Mouse (Mus musculus): ENCODE results near the gene C030005K15Rik. TPM values are rescaled to one million over a fixed set of nuclear protein-coding genes. Genes with fewer than 3 reads are reported as not detected.
A peak's percentile ranks its signal among the peaks of the same experiment; 100 is the strongest.
"Not testable (repeated sequence)": the region's sequence is repeated elsewhere in the genome, so short reads cannot be mapped to it uniquely, and the experiment has no call there.

Gene C030005K15Rik
- not detected in 2 replicates for polyA plus RNA-seq (2012; rRNA removed)

DNA sequence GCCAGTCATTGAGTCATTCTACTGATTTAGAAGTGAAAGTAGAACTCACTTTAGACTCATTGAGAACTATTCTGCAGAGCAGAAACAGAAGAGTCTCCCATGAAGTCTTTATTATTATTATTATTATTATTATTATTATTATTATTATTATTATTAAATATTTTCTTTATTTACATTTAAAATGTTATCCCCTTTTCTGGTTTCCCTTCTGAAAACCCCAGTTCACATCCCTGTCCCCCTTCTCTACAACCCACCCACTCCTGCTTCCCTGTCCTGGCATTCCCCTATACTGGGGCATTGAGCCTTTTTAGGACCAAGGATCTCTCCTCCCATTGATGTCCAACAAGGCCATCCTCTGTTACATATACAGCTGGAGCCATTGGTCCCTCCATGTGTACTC is at the start of gene C030005K15Rik:
TSS of gene C030005K15Rik (minus strand) at position 101 of the 400 bp plus-strand sequence.
- not testable (repeated sequence) for H3K4me1 ChIP-seq (ENCODE audit: control insufficient read depth, insufficient read depth, low read length); H3K4me3 ChIP-seq (replicated peaks; ENCODE audit: insufficient read depth, low read depth, low read length); H3K27ac ChIP-seq (ENCODE audit: insufficient read depth, low read length)

DNA sequence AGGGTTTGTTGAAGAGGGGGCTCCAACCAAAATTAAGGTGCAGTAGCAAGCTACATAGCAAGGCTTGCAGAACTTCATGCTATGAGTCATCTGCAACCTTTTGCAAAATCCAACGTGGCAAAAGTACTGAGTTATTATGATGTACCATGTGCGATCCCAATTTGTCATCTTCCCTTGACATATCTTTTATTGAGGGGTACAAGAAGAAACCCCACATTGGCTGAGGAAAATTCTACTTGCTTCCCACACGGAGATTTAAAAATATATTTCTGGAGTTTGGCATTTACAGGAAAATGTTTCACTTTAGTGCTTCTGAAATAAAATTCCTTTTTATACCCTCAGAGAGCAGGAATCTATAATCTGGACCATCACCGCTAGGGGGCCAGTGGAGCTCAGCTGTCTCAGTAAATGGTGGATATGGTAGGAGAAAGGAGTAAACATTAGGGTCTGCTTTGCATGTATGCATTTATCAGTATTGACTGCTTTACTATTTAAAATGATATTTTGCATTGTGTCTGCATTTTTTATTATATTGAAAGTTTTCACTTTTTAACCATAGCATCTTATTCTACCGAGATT is 41.7 kb upstream of the C030005K15Rik start:
- 60% methylated on average over 5 of the region's 5 CpGs for WGBS
- Histone ChIP-seq H3K4me1 (ENCODE audit: control insufficient read depth, insufficient read depth, low read length) (no peaks in the 10 kb centered on the region), H3K4me3 (replicated peaks; ENCODE audit: insufficient read depth, low read depth, low read length) (no peak overlapping the region), H3K27ac (ENCODE audit: insufficient read depth, low read length) (no peak overlapping the region), H3K27me3 (ENCODE audit: control insufficient read depth, insufficient read depth, low read length) (no peaks in the 10 kb centered on the region)
- no peak for DNase-seq
- no peak for TF ChIP-seq POLR2A (IDR thresholded peaks at IDR 0.05; ENCODE audit: borderline replicate concordance, insufficient read depth, low read length)
- no peak for TF ChIP-seq CTCF (IDR thresholded peaks at IDR 0.05; ENCODE audit: borderline replicate concordance, insufficient read depth, low read depth, low read length)

More for the DNA sequence above, at the start of gene C030005K15Rik:
- DNase-seq; H3K27me3 ChIP-seq (ENCODE audit: control insufficient read depth, insufficient read depth, low read length): not testable (repeated sequence)

DNA sequence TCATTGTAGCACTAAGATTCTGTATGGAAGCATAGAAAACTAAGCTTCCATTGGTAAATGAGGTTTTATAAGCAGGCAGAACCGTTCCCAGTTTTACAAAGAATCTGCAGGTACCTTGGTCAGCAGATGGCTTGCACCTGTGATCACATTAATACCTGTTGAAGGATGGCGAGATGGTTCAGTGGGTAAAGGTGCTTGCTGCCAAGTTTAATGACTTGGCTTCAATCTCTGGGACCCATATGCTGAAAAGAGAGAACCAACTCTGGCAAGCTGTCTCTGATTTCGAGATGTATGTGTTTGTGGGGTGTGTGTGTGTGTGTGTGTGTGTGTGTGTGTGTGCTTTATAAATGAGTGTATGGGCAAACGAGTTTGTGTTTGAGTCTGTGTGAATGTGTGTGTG is 27.3 kb upstream of the C030005K15Rik start:
- Histone ChIP-seq H3K4me3 (replicated peaks; ENCODE audit: insufficient read depth, low read depth, low read length) (no peak overlapping the region), H3K4me1 (ENCODE audit: control insufficient read depth, insufficient read depth, low read length) (no peaks in the 10 kb centered on the region), H3K27ac (ENCODE audit: insufficient read depth, low read length) (no peak overlapping the region), H3K27me3 (ENCODE audit: control insufficient read depth, insufficient read depth, low read length) (no peaks in the 10 kb centered on the region)
- WGBS = 11% methylated on average over 4 of the region's 4 CpGs
- peak in 1 of 2 experiments; percentile 6 for DNase-seq
- no peak for TF ChIP-seq CTCF (IDR thresholded peaks at IDR 0.05; ENCODE audit: borderline replicate concordance, insufficient read depth, low read depth, low read length)
- TF ChIP-seq POLR2A (IDR thresholded peaks at IDR 0.05; ENCODE audit: borderline replicate concordance, insufficient read depth, low read length) = no peak

DNA sequence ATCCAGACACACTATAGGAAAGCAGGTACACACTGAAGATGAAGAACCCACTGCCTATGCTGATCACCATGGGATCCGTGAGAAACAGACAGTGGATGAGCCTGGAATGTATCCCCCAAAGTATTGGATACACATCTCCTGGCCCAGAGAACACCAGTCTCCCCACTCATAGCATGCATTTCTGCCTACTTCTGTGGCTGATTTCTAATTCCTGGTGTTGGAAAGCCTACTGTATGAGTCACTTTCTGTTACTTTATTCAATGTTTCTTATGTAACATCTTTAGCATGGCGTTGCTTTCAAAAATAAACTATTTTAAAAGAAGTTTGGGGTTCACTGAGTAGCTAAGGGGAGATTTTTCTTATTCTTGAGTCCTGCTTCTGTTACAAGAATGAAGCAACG is 20.7 kb upstream of the C030005K15Rik start:
- no peak overlapping the region for H3K27ac ChIP-seq (ENCODE audit: insufficient read depth, low read length)
- no peak overlapping the region for H3K4me3 ChIP-seq (replicated peaks; ENCODE audit: insufficient read depth, low read depth, low read length)
- DNase-seq = no peak
- TF ChIP-seq POLR2A (IDR thresholded peaks at IDR 0.05; ENCODE audit: borderline replicate concordance, insufficient read depth, low read length) (no peak), CTCF (IDR thresholded peaks at IDR 0.05; ENCODE audit: borderline replicate concordance, insufficient read depth, low read depth, low read length) (no peak)
- H3K27me3 ChIP-seq (ENCODE audit: control insufficient read depth, insufficient read depth, low read length) = no peaks in the 10 kb centered on the region
- H3K4me1 ChIP-seq (ENCODE audit: control insufficient read depth, insufficient read depth, low read length) = no peaks in the 10 kb centered on the region
- WGBS = 77% methylated on average over 3 of the region's 3 CpGs

DNA sequence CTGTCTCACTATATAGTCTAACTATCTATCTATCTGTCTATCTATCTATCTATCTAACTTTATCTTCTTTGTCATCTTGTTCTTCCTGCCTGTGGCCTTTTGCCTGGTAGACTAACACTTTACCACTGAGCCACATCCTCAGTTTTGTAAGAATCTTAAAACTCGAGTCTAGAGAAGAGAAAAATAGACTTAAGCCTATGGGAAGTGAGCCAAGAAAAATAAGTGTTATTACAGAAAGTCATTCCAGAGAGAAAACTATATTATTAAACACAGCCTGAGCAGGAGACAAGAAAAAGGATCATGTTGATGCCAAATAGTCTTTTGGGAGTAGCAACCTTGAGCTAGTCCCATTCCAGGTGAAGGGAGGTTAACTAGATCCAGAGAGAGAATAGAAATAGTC is 626 bp downstream of the C030005K15Rik start:
- no peak for DNase-seq
- no peaks in the 10 kb centered on the region for H3K4me1 ChIP-seq (ENCODE audit: control insufficient read depth, insufficient read depth, low read length)
- no peak overlapping the region for H3K4me3 ChIP-seq (replicated peaks; ENCODE audit: insufficient read depth, low read depth, low read length)
- H3K27ac ChIP-seq (ENCODE audit: insufficient read depth, low read length) = no peak overlapping the region
- H3K27me3 ChIP-seq (ENCODE audit: control insufficient read depth, insufficient read depth, low read length) = no peaks in the 10 kb centered on the region
- 44% methylated on average over 1 of the region's 1 CpGs for WGBS
- TF ChIP-seq POLR2A (IDR thresholded peaks at IDR 0.05; ENCODE audit: borderline replicate concordance, insufficient read depth, low read length) (no peak), CTCF (IDR thresholded peaks at IDR 0.05; ENCODE audit: borderline replicate concordance, insufficient read depth, low read depth, low read length) (no peak)

DNA sequence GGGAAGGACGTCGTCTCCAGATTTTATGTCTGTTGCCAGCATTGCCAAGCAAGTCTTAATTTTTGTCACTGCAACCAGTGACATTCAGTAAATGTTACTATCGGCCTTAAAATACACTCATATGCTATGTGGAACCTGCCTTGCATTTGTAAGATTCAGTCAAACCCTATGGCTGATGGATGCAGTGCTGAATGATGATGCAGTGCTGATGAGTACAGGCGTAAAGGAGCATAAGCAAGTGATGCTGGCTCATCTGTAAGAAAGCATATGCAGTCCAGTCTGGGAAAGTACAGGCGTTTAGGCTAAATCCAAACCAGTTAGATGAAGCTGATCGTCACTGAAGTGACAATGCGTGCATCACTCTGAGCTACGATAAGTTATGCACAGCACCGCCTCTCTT is 3.8 kb downstream of the C030005K15Rik start:
- Histone ChIP-seq H3K27me3 (ENCODE audit: control insufficient read depth, insufficient read depth, low read length) (no peaks in the 10 kb centered on the region), H3K4me3 (replicated peaks; ENCODE audit: insufficient read depth, low read depth, low read length) (no peak overlapping the region), H3K4me1 (ENCODE audit: control insufficient read depth, insufficient read depth, low read length) (no peaks in the 10 kb centered on the region), H3K27ac (ENCODE audit: insufficient read depth, low read length) (no peak overlapping the region)
- TF ChIP-seq POLR2A (IDR thresholded peaks at IDR 0.05; ENCODE audit: borderline replicate concordance, insufficient read depth, low read length) (no peak), CTCF (IDR thresholded peaks at IDR 0.05; ENCODE audit: borderline replicate concordance, insufficient read depth, low read depth, low read length) (no peak)
- DNase-seq = no peak
- WGBS = 93% methylated on average over 9 of the region's 9 CpGs

DNA sequence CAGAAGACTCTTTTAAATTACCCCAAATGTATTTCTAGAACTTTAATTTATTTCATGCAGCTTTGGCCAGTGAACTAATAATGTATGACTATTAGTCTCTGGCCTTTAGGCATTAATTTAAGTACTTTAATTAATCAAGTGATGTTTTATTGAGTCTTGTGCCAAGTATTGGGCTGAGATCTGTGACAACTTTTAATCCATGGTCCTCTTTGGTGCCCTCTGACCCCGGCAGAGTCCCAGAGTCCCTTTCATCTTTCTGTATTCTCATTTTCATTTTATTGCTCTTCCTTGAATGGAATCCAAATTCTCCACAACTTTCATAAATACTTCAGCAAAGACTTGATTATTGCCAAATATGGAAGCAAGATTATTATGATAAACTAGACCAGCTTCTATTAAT is 5.9 kb downstream of the C030005K15Rik start:
- Histone ChIP-seq H3K27ac (ENCODE audit: insufficient read depth, low read length) (no peak overlapping the region), H3K4me1 (ENCODE audit: control insufficient read depth, insufficient read depth, low read length) (no peaks in the 10 kb centered on the region), H3K4me3 (replicated peaks; ENCODE audit: insufficient read depth, low read depth, low read length) (no peak overlapping the region), H3K27me3 (ENCODE audit: control insufficient read depth, insufficient read depth, low read length) (no peaks in the 10 kb centered on the region)
- WGBS = 91% methylated on average over 1 of the region's 1 CpGs
- DNase-seq = no peak
- TF ChIP-seq POLR2A (IDR thresholded peaks at IDR 0.05; ENCODE audit: borderline replicate concordance, insufficient read depth, low read length) (no peak), CTCF (IDR thresholded peaks at IDR 0.05; ENCODE audit: borderline replicate concordance, insufficient read depth, low read depth, low read length) (no peak)

DNA sequence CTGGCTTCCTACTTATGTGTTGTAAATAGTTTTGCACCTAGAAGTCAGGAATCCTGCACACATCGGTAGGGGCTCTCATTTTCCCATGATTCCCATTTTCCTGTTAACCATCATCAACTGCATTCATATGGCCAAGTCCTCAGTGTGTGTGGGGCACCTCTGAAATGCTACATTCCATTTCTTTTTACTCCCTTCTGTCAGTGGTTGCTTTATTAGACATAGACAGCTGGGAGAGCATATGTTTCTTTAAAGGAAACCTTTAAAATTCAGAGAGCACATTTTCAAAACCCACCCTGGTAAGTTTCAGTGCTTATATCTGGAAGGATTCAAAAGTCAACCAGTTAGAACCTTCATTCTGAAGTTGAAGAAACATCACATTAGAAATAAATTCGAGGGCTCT is 8.5 kb downstream of the C030005K15Rik start:
- TF ChIP-seq POLR2A (IDR thresholded peaks at IDR 0.05; ENCODE audit: borderline replicate concordance, insufficient read depth, low read length) = no peak
- TF ChIP-seq CTCF (IDR thresholded peaks at IDR 0.05; ENCODE audit: borderline replicate concordance, insufficient read depth, low read depth, low read length) = no peak
- no peaks in the 10 kb centered on the region for H3K4me1 ChIP-seq (ENCODE audit: control insufficient read depth, insufficient read depth, low read length)
- WGBS = 70% methylated on average over 2 of the region's 2 CpGs
- H3K27me3 ChIP-seq (ENCODE audit: control insufficient read depth, insufficient read depth, low read length) = no peaks in the 10 kb centered on the region
- H3K4me3 ChIP-seq (replicated peaks; ENCODE audit: insufficient read depth, low read depth, low read length) = no peak overlapping the region
- DNase-seq = no peak
- no peak overlapping the region for H3K27ac ChIP-seq (ENCODE audit: insufficient read depth, low read length)

Data from cerebellum, adult 2 months (tissue).